Mouse (Mus musculus) heart, adult 2 months (tissue): Measurements from ENCODE around the gene 4930503B20Rik.

ENCODE experiments used
- EP300 ChIP-seq: fragments of 200-500 bp; IDR thresholded peaks from 2 replicates; pipeline ENCODE4 v1.6.1; 2011; ENCODE audit warnings: low read depth, low read length, control low read depth; ENCODE audit not compliant: insufficient read depth
- POLR2A ChIP-seq: fragments of 200-500 bp; IDR thresholded peaks from 2 replicates; pipeline ENCODE4 v1.6.1; 2011; ENCODE audit warnings: mild to moderate bottlenecking, low read depth, low read length, control low read depth; ENCODE audit not compliant: insufficient read depth

- TF ChIP-seq POLR2A (no peak), EP300 (no peak)
Measured at GRCm38 (mm10) chr3:146661907-146662306, 10.8 kb upstream of the 4930503B20Rik start.
